Mouse (Mus musculus): ENCODE results near the gene Fem1a. TPM values are rescaled to one million over a fixed set of nuclear protein-coding genes. Genes with fewer than 3 reads are reported as not detected.

The Fem1a gene
- total RNA-seq, 2 experiments from 2014 or later: 2.7 to 4.9 TPM

- no peak for ATAC-seq (replicated peaks; ENCODE audit: low FRiP score, poor library complexity, severe bottlenecking)
Observed at GRCm38 (mm10) chr17:56296201-56296600, 39.6 kb downstream of the Fem1a start.

- no peak for ATAC-seq (replicated peaks; ENCODE audit: low FRiP score, poor library complexity, severe bottlenecking)
Observed at GRCm38 (mm10) chr17:56298238-56298637, 41.6 kb downstream of the Fem1a start.

GRCm38 (mm10) chr17:56300186-56300585 lies 43.6 kb downstream of the Fem1a start, which contains the start of gene Arrdc5:
TSS of gene Arrdc5 (minus strand) at chr17:56300286.
- ATAC-seq (replicated peaks; ENCODE audit: low FRiP score, poor library complexity, severe bottlenecking): no peak

GRCm38 (mm10) chr17:56302363-56302996 lies 45.9 kb downstream of the Fem1a start:
- ATAC-seq (replicated peaks; ENCODE audit: low FRiP score, poor library complexity, severe bottlenecking): no peak

DNA sequence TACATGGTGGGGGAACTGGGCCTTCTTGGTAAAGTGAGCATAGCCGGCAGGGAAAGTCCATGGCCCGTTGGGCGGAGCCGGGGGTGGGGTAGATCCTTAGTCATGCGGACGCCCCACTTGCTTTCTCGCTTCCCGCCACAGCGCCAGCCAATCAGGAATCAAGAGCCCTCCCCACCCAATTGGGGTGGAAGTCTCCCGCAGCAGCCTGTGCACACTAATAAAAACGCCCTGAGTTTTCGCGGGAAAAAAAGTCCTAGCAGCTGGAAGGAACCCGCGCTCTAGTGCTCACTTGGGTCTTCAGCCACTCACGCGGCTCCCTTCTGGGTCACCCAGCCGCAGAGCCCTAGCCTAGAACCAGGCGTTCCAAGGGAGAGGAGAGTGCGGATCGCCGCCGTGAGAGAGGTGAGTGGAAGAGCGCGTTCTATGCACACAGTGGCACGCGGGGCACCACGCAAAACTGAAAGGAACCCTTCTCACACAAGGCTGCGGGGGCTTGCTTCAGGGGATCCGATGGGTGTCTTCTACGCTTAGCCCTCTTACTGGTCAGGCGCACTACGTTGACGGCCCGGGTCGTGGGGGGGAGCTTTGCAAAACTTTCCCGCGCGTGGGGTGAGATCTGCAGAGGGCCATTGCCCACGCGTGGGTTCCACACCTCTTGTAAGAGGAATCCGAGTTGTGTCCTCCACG lies 46.7 kb downstream of the Fem1a start, which contains the start of gene Uhrf1:
Gene Uhrf1, plus strand, starts transcription at position 162 of the 687 bp plus-strand sequence.
- peak; percentile 80 for ATAC-seq (replicated peaks; ENCODE audit: low FRiP score, poor library complexity, severe bottlenecking)

DNA sequence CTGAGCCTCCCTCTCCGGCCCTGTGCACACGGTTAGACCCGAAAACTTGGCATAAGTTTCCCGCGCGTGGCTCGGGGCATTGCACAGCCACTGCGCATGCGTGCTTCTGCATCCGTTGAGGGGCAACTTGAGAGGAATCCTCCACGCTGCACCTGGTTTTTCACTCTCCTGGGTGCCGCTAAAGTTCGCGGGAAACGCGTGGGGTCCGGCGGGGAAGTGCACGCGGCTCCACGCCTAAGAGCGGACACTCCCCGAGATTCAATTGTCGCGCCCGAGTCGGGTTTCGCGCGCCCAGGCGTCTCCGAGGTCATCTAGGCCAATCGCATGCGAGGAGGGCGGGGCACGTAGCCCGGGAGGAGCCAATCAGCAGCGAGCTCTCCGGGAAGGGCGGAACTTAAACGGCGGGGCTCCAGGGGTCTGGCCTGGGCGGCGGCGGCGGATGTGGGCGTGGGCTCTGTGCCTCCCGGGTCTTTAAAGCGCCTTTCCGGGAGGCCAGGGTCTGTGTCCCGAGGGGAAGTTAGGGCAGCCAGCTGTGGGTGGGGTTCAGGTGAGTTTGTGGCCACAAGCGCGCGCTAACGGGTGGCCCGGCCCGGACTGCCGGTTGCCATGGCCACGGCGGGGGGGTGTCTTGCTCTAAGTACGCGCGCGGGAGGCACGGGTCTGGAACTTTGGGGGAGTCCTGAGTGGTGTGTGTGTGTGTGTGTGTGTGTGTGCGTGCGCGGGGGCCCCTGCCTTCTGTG lies 47.4 kb downstream of the Fem1a start:
- peak; percentile 84 for ATAC-seq (replicated peaks; ENCODE audit: low FRiP score, poor library complexity, severe bottlenecking)

DNA sequence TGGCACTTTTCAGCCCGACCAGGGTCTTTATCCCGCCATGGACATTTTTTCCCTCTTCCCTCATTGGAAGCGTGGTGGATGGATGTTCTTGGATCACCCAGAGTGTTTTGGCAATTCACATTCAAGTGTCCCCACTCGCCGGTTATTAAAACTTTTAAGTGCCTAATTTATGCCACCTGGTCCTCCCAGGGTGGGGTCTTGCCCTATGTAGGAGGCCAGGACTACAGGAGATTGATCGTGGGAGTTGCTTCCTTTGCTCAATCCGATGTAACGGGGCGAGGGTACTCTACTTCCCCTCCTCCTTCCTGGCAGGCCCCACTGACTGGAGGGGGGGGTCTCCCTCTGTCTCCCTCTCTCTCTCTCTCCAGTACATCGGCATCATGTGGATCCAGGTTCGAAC lies 48.1 kb downstream of the Fem1a start:
- ATAC-seq (replicated peaks; ENCODE audit: low FRiP score, poor library complexity, severe bottlenecking): no peak

- no peak for ATAC-seq (replicated peaks; ENCODE audit: low FRiP score, poor library complexity, severe bottlenecking)
Observed at GRCm38 (mm10) chr17:56305156-56305555, 48.5 kb downstream of the Fem1a start.

DNA sequence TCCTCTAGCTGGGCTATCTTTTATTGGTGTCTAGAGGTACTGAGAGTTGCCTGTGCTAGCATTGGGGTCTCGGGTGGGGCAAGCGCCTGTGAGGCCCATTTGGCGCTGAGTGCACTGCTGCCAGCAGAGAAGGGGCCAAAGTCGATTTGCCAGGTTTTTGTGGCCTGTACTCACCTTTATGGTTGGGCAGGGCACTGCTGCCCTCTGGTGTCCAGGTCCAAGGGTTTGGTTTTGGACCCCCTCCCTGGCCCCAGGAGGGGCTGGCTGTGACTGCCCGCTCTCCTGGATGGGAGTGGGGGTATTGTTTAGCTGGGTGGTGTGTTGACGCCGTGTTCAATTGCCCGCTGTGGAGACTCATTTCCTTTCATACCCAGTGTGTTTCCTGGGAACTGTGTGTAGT lies 49.2 kb downstream of the Fem1a start:
- no peak for ATAC-seq (replicated peaks; ENCODE audit: low FRiP score, poor library complexity, severe bottlenecking)

GRCm38 (mm10) chr17:56308088-56308487 lies 51.5 kb downstream of the Fem1a start:
- ATAC-seq (replicated peaks; ENCODE audit: low FRiP score, poor library complexity, severe bottlenecking): no peak

DNA sequence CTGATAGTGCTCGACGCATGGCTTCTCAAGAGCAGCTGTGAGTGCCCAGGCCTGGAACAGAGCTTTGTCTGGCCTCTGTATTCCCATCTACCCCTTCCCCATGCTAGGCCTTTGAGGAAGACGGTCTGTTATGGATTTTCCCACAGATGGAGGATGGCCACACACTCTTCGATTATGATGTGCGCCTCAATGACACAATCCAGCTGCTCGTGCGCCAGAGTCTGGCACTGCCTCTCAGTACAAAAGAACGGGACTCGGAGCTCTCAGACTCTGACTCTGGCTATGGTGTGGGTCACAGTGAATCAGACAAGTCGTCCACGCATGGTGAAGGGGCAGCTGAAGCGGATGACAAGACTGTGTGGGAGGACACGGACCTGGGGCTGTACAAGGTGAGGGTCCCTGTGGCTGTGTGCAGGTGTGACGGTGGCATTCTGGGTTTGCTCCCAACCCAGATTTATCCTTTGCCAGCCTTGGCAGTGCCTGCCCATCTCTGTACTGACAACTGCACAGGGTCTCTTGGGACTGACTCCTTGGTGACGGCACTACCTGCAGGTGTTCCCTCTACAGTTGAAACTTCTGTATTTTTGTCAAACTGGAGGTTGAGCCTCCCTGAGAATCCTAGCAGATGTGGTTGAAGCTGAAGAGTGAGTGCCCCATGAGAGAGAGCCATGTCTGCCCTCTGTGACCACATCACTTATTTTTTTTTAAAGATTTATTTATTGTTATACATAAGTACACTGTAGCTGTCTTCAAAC lies 52.8 kb downstream of the Fem1a start:
- no peak for ATAC-seq (replicated peaks; ENCODE audit: low FRiP score, poor library complexity, severe bottlenecking)

Other genes with a start within 250 kb of the Fem1a start
- 7.5 and 10.9 TPM in 2 replicates for gene Sh3gl1, start 220.2 kb upstream of the Fem1a start, total RNA-seq (2015; ENCODE audit: low replicate concordance)
- 10.0 and 11.4 TPM in 2 replicates for gene Sh3gl1, start 220.2 kb upstream of the Fem1a start, total RNA-seq (2017; ENCODE audit: low replicate concordance)
- gene Chaf1a, start 216.4 kb upstream of the Fem1a start, total RNA-seq (2015; ENCODE audit: low replicate concordance): 6.1 and 16.3 TPM in 2 replicates
- gene Chaf1a, start 216.4 kb upstream of the Fem1a start, total RNA-seq (2017; ENCODE audit: low replicate concordance): 18.5 and 25.2 TPM in 2 replicates
- 3.1 and 3.6 TPM in 2 replicates for gene Ubxn6, start 181.8 kb upstream of the Fem1a start, total RNA-seq (2015; ENCODE audit: low replicate concordance)
- gene Ubxn6, start 181.8 kb upstream of the Fem1a start, total RNA-seq (2017; ENCODE audit: low replicate concordance): 5.3 and 15.2 TPM in 2 replicates
- 20.0 and 61.4 TPM in 2 replicates for gene Hdgfl2, start 177.2 kb upstream of the Fem1a start, total RNA-seq (2015; ENCODE audit: low replicate concordance)
- 46.6 and 75.3 TPM in 2 replicates for gene Hdgfl2, start 177.2 kb upstream of the Fem1a start, total RNA-seq (2017; ENCODE audit: low replicate concordance)
- not detected in 2 replicates for gene Plin4, start 147.0 kb upstream of the Fem1a start, total RNA-seq (2015; ENCODE audit: low replicate concordance)
- not detected in 2 replicates for gene Plin4, start 147.0 kb upstream of the Fem1a start, total RNA-seq (2017; ENCODE audit: low replicate concordance)
- 0.58 TPM in 1 of 2 replicates, not detected in the other for gene Plin5, start 139.2 kb upstream of the Fem1a start, total RNA-seq (2015; ENCODE audit: low replicate concordance)
- 0.60 and 0.98 TPM in 2 replicates for gene Plin5, start 139.2 kb upstream of the Fem1a start, total RNA-seq (2017; ENCODE audit: low replicate concordance)
- 6.7 and 9.4 TPM in 2 replicates for gene Lrg1, start 134.8 kb upstream of the Fem1a start, total RNA-seq (2015; ENCODE audit: low replicate concordance)
- 4.5 and 11.8 TPM in 2 replicates for gene Lrg1, start 134.8 kb upstream of the Fem1a start, total RNA-seq (2017; ENCODE audit: low replicate concordance)
- gene Sema6b, start 116.5 kb upstream of the Fem1a start, total RNA-seq (2015; ENCODE audit: low replicate concordance): 0.19 TPM in 1 of 2 replicates, not detected in the other
- 0.56 and 1.4 TPM in 2 replicates for gene Sema6b, start 116.5 kb upstream of the Fem1a start, total RNA-seq (2017; ENCODE audit: low replicate concordance)
- 0.38 and 0.84 TPM in 2 replicates for gene Tnfaip8l1, start 94.3 kb upstream of the Fem1a start, total RNA-seq (2015; ENCODE audit: low replicate concordance)
- 0.28 TPM in 1 of 2 replicates, not detected in the other for gene Tnfaip8l1, start 94.3 kb upstream of the Fem1a start, total RNA-seq (2017; ENCODE audit: low replicate concordance)
- 7.9 and 20.5 TPM in 2 replicates for gene Mydgf, start 72.9 kb upstream of the Fem1a start, total RNA-seq (2015; ENCODE audit: low replicate concordance)
- gene Mydgf, start 72.9 kb upstream of the Fem1a start, total RNA-seq (2017; ENCODE audit: low replicate concordance): 12.0 and 14.9 TPM in 2 replicates
- 9.8 and 11.5 TPM in 2 replicates for gene Dpp9, start 37.9 kb upstream of the Fem1a start, total RNA-seq (2015; ENCODE audit: low replicate concordance)
- 5.2 TPM in 2 replicates for gene Dpp9, start 37.9 kb upstream of the Fem1a start, total RNA-seq (2017; ENCODE audit: low replicate concordance)
- gene Ticam1, start 20.0 kb downstream of the Fem1a start, total RNA-seq (2015; ENCODE audit: low replicate concordance): 2.5 and 5.0 TPM in 2 replicates
- gene Ticam1, start 20.0 kb downstream of the Fem1a start, total RNA-seq (2017; ENCODE audit: low replicate concordance): 1.3 and 2.8 TPM in 2 replicates
- gene Plin3, start 36.1 kb downstream of the Fem1a start, total RNA-seq (2015; ENCODE audit: low replicate concordance): 3.1 and 4.0 TPM in 2 replicates
- gene Plin3, start 36.1 kb downstream of the Fem1a start, total RNA-seq (2017; ENCODE audit: low replicate concordance): 5.4 and 5.9 TPM in 2 replicates
- not detected in 2 replicates for gene Arrdc5, start 43.5 kb downstream of the Fem1a start, total RNA-seq (2015; ENCODE audit: low replicate concordance)
- not detected in 2 replicates for gene Arrdc5, start 43.5 kb downstream of the Fem1a start, total RNA-seq (2017; ENCODE audit: low replicate concordance)
- gene Uhrf1, start 46.5 kb downstream of the Fem1a start, total RNA-seq (2015; ENCODE audit: low replicate concordance): 34.4 and 53.7 TPM in 2 replicates
- gene Uhrf1, start 46.5 kb downstream of the Fem1a start, total RNA-seq (2017; ENCODE audit: low replicate concordance): 66.2 and 103 TPM in 2 replicates
- gene Kdm4b, start 69.3 kb downstream of the Fem1a start, total RNA-seq (2015; ENCODE audit: low replicate concordance): 1.7 and 5.0 TPM in 2 replicates
- 2.9 and 3.5 TPM in 2 replicates for gene Kdm4b, start 69.3 kb downstream of the Fem1a start, total RNA-seq (2017; ENCODE audit: low replicate concordance)
- 4.8 and 7.3 TPM in 2 replicates for gene Ptprs, start 219.7 kb downstream of the Fem1a start, total RNA-seq (2015; ENCODE audit: low replicate concordance)
- gene Ptprs, start 219.7 kb downstream of the Fem1a start, total RNA-seq (2017; ENCODE audit: low replicate concordance): 2.0 and 8.1 TPM in 2 replicates

All from erythroblast, adult 5-6 weeks (primary cell).